Mouse (Mus musculus) hematopoietic stem cell, adult 5-6 weeks (primary cell): ENCODE results near the gene Dmap1. TPM values are rescaled to one million over a fixed set of nuclear protein-coding genes. Genes with fewer than 3 reads are reported as not detected.

ENCODE experiments used
- ATAC-seq, 2 experiments: fragments of 125-278 bp in 1 of 2; replicated peaks in 1 of 2; 2 replicates each; pipeline ENCODE4 v1.8.0; 2016 to 2017; ENCODE audit warnings: inconsistent platforms in 2 of 2, mild to moderate bottlenecking in 2 of 2, moderate number of reproducible peaks in 2 of 2, low read depth in 1 of 2, moderate TSS enrichment in 1 of 2; ENCODE audit not compliant: low FRiP score in 2 of 2, poor library complexity in 2 of 2, severe bottlenecking in 2 of 2, insufficient read depth in 1 of 2, low TSS enrichment in 1 of 2
- total RNA-seq: library from RNA; stranded (forward); fragments of 172-1452, 232-1000 nt; gene quantifications from 2 replicates; pipeline ENCODE4 v1.2.3, GENCODE M21; 2017

Gene Dmap1
- total RNA-seq, 1 experiment from 2014 or later, result 18.1 TPM

GRCm38 (mm10) chr4:117636152-117636551, 45.9 kb downstream of the Dmap1 start:
- no peak for ATAC-seq

- ATAC-seq, result no peak
Observed at GRCm38 (mm10) chr4:117634642-117635041, 47.4 kb downstream of the Dmap1 start.

GRCm38 (mm10) chr4:117633527-117633926, 48.5 kb downstream of the Dmap1 start:
- ATAC-seq, result no peak

- no peak for ATAC-seq
Observed at GRCm38 (mm10) chr4:117630053-117630670, 51.9 kb downstream of the Dmap1 start.

GRCm38 (mm10) chr4:117628464-117628863, 53.6 kb downstream of the Dmap1 start:
- no peak for ATAC-seq

Other genes with a start within 250 kb of the Dmap1 start
- 90.9 and 127 TPM in 2 replicates for gene Rnf220, start 185.2 kb downstream of the Dmap1 start, total RNA-seq
- gene Eri3, start 131.9 kb downstream of the Dmap1 start, total RNA-seq, result 28.2 and 50.3 TPM in 2 replicates
- not detected in 2 replicates for gene Gm12845, start 42.1 kb upstream of the Dmap1 start, total RNA-seq
- gene Klf17, start 83.4 kb upstream of the Dmap1 start, total RNA-seq, result not detected in 2 replicates
- 1.6 and 8.0 TPM in 2 replicates for gene Slc6a9, start 152.2 kb upstream of the Dmap1 start, total RNA-seq
- 0.25 TPM in 1 of 2 replicates, not detected in the other for gene Ccdc24, start 190.3 kb upstream of the Dmap1 start, total RNA-seq
- gene B4galt2, start 201.2 kb upstream of the Dmap1 start, total RNA-seq, result not detected in 2 replicates
- 65.8 and 93.7 TPM in 2 replicates for gene Atp6v0b, start 205.1 kb upstream of the Dmap1 start, total RNA-seq
- 6.0 and 9.8 TPM in 2 replicates for gene Dph2, start 209.8 kb upstream of the Dmap1 start, total RNA-seq
- gene Ipo13, start 232.7 kb upstream of the Dmap1 start, total RNA-seq, result 8.9 and 11.4 TPM in 2 replicates
- gene Artn, start 247.5 kb upstream of the Dmap1 start, total RNA-seq, result 0.55 TPM in 1 of 2 replicates, not detected in the other